Mouse (Mus musculus) megakaryocyte, embryonic 14.5 days (primary cell): ENCODE data around the gene Sdccag8.

ENCODE experiments used
- FLI1 ChIP-seq: IDR thresholded peaks from 2 replicates; pipeline ENCODE4 v1.6.1; 2012; ENCODE audit warnings: low read length, inconsistent platforms, mixed read lengths
- GATA1 ChIP-seq: IDR thresholded peaks from 3 replicates; pipeline ENCODE4 v1.6.1; 2012; ENCODE audit warnings: mixed read lengths, low read length, inconsistent platforms, borderline replicate concordance

DNA sequence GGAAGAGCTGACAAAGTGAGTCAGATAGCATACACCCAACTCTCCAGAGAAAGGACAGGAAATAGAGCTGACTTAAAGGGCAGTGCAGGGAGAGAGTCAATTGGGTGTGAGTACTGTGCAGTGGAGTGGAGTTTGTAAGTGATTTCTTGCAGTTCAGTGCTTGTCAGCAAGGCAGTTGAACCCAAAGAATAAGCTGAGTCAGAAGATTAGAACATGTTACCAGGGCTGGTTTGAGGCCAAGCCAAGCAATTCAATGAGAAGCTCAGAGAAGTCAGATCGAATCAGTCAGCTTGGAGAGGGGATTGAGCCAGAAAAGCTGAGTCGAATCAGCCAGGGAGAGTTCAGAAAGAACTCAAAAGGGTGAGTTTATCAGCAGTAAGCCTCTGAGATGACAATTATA is 247.3 kb downstream of the Sdccag8 start:
- TF ChIP-seq GATA1 (no peak), FLI1 (no peak)
